Mouse (Mus musculus) limb, embryonic 12.5 days (tissue): ENCODE results near the gene Il17ra. TPM values are rescaled to one million over a fixed set of nuclear protein-coding genes. Genes with fewer than 3 reads are reported as not detected.

Source experiments
- ATAC-seq: fragments of 200-750 bp; cut with Nextera tagmentation; 2 replicates; pipeline ENCODE4 v1.8.0; 2017; ENCODE audit warnings: low read depth, moderate TSS enrichment; ENCODE audit not compliant: insufficient number of reproducible peaks, insufficient read depth, low FRiP score, low TSS enrichment
- H3K27ac ChIP-seq: fragments of 300-500 bp; sonication (generic); 2 replicates; pipeline ENCODE4 v1.5.1; 2016; ENCODE audit warnings: mild to moderate bottlenecking, moderate library complexity
- H3K27me3 ChIP-seq: fragments of 300-500 bp; sonication (generic); 2 replicates; pipeline ENCODE4 v1.6.1; 2016; ENCODE audit warnings: mild to moderate bottlenecking, moderate library complexity
- H3K36me3 ChIP-seq: fragments of 300-500 bp; sonication (generic); 2 replicates; pipeline ENCODE4 v1.6.1; 2016; ENCODE audit warnings: mild to moderate bottlenecking, moderate library complexity
- H3K4me1 ChIP-seq: fragments of 300-500 bp; sonication (generic); replicated peaks from 2 replicates; pipeline ENCODE4 v1.6.1; 2016
- H3K4me2 ChIP-seq: fragments of 300-500 bp; sonication (generic); 2 replicates; pipeline ENCODE4 v1.6.1; 2016; ENCODE audit warnings: mild to moderate bottlenecking, moderate library complexity
- H3K4me3 ChIP-seq: fragments of 300-500 bp; sonication (generic); replicated peaks from 2 replicates; pipeline ENCODE4 v1.5.1; 2016; ENCODE audit warnings: mild to moderate bottlenecking
- H3K9ac ChIP-seq: fragments of 300-500 bp; sonication (generic); replicated peaks from 2 replicates; pipeline ENCODE4 v1.6.1; 2016; ENCODE audit warnings: mild to moderate bottlenecking, moderate library complexity
- H3K9me3 ChIP-seq: fragments of 300-500 bp; sonication (generic); 2 replicates; pipeline ENCODE4 v1.6.1; 2016; ENCODE audit warnings: mild to moderate bottlenecking, moderate library complexity
- WGBS: fragments of 180-500 bp; shearing (Covaris S2); methylation state at CpG from one replicate; pipeline ENCODE4 v1.1.7; 2016; 5-methylcytosine and 5-hydroxymethylcytosine counted together
- polyA plus RNA-seq: library from polyadenylated mRNA; unstranded; fragments of >200 nt; fragmentation: Nextera tagmentation; extraction: Ambion mirVana; gene quantifications from 2 replicates; pipeline ENCODE4 v1.2.1, GENCODE M21; 2016

Il17ra gene
- 3.8 and 4.8 TPM in 2 replicates for polyA plus RNA-seq

GRCm38 (mm10) chr6:120463086-120463871, at the start of gene Il17ra:
TSS of gene Il17ra (plus strand) at chr6:120463247.
- peak; percentile 47 for ATAC-seq
- peak within 1 kb of the TSS; percentile 72 for H3K4me2 ChIP-seq
- H3K4me1 ChIP-seq = peaks cover 12% of the 10 kb centered on the region
- peak within 1 kb of the TSS; percentile 63 for H3K9ac ChIP-seq
- no peaks in the 10 kb centered on the region for H3K36me3 ChIP-seq
- WGBS = under 1% methylated on average over 86 of the region's 90 CpGs
- H3K27ac ChIP-seq = no peak within 1 kb of the TSS
- H3K9me3 ChIP-seq = no peaks in the 10 kb centered on the region
- H3K4me3 ChIP-seq = peak within 1 kb of the TSS; percentile 62
- H3K27me3 ChIP-seq = peaks cover 49% of the 10 kb centered on the region

DNA sequence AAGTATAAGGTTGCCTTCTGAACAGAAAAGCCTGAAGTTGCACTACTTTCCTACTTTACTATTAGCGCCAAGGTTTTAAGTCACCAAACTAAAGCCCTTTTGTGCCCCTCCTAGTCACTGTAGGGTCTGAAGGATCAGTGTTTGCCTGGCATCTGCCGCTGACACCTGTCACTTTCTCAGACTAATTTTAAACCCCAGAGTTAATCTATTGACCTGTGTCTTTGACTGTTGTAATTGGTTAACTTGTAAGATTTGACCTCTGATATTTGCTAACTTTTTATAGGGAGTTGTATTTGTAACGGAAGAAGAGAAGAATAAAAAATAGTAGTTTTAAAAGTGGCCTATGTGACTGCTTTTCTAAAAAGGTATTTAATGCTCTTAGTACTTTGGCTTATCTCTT, 24.9 kb upstream of the Il17ra start:
- 94% methylated on average over 3 of the region's 3 CpGs for WGBS
- no peak overlapping the region for H3K27ac ChIP-seq

DNA sequence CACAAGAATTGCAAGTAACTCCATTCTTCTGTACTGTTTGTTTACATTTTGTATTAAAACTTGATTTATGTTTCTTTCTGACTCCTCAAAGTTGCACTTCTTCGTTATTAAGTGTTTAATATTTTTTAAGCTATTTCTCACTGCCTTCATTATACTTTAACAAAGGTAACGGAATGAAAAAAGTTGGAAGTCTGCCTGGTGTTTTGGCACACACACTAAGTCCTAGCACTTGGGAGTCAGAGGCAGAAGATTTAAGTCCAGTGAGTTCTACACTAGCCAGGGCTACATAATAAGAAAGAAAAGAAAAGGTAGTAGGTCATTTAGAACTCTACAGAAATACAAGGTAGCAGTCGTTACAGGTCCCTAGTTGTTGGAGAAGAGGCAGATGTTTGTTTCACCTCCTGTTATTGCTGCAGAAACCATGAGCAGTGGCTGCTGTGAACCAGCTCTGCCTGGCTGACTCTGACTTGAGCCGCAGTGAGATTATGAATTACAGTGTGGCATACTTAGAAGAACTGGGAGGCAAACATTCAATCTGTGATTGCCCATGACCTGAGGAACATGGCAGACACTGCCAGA, 20.8 kb upstream of the Il17ra start:
- ATAC-seq = no peak
- Histone ChIP-seq H3K27ac (no peak overlapping the region), H3K9me3 (no peaks in the 10 kb centered on the region), H3K9ac (no peak overlapping the region), H3K4me2 (no peak overlapping the region), H3K4me3 (no peak overlapping the region), H3K27me3 (no peaks in the 10 kb centered on the region), H3K4me1 (no peaks in the 10 kb centered on the region), H3K36me3 (peaks cover 55% of the 10 kb centered on the region)
- 93% methylated on average over 4 of the region's 4 CpGs for WGBS

More for the DNA sequence above, 24.9 kb upstream of the Il17ra start:
- Histone ChIP-seq H3K4me1 (no peaks in the 10 kb centered on the region), H3K4me3 (no peak overlapping the region), H3K4me2 (no peak overlapping the region), H3K36me3 (peaks cover 68% of the 10 kb centered on the region), H3K9ac (no peak overlapping the region), H3K9me3 (no peaks in the 10 kb centered on the region), H3K27me3 (no peaks in the 10 kb centered on the region)
- ATAC-seq = no peak

- WGBS = 77% methylated on average over 14 of the region's 14 CpGs
- Histone ChIP-seq H3K27me3 (no peaks in the 10 kb centered on the region), H3K27ac (no peak overlapping the region), H3K4me1 (no peaks in the 10 kb centered on the region), H3K36me3 (peaks cover 50% of the 10 kb centered on the region), H3K9me3 (no peaks in the 10 kb centered on the region), H3K4me3 (no peak overlapping the region), H3K4me2 (no peak overlapping the region), H3K9ac (no peak overlapping the region)
- no peak for ATAC-seq
These were observed 19.4 kb upstream of the Il17ra start for GRCm38 (mm10) chr6:120443363-120444355.

- Histone ChIP-seq H3K27ac (no peak overlapping the region), H3K36me3 (peaks cover 1% of the 10 kb centered on the region; the same call in 1 of the 2 replicates), H3K27me3 (no peaks in the 10 kb centered on the region), H3K4me1 (peaks cover 8% of the 10 kb centered on the region; the same call in 1 of the 2 replicates), H3K4me2 (no peak overlapping the region), H3K4me3 (no peak overlapping the region), H3K9me3 (no peaks in the 10 kb centered on the region), H3K9ac (no peak overlapping the region)
- no peak for ATAC-seq
- 92% methylated on average over 3 of the region's 3 CpGs for WGBS
These were observed 12.8 kb upstream of the Il17ra start for GRCm38 (mm10) chr6:120450208-120450607.

DNA sequence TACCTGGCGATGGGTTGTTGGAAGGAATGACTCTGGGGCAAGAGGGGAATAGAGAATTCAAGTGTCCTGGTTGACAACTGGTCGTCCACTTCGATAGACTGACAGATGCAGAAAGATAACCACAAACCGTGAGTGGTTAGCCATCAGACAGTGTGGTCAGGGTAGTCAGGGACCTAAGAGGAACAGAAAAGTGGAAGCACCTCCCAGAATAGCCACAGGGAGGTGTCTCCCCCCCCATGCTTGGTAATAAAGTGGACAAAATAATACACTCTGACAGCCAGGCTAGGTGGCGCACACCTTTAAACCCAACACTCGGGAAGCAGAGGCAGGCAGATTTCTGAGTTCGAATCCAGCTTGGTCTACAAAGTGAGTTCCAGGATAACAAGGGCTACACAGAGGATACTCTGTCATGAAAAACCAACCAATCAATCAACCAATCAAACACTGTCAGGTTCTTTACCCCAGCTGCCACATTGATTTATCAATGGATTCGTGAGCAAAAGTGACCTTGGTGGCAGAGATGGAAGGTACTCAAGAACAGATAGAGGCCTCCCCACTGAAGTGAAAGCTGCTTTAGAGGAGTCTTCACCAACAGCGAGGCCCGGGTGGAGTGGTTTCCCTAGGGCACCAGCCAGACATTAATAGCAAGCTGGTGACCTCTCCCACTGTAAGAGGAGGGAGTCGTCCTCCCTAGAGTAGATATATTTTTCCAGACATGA, 10.5 kb upstream of the Il17ra start:
- no peaks in the 10 kb centered on the region for H3K36me3 ChIP-seq
- 91% methylated on average over 11 of the region's 11 CpGs for WGBS
- H3K4me1 ChIP-seq = peaks cover 8% of the 10 kb centered on the region; the same call in 1 of the 2 replicates
- no peak overlapping the region for H3K4me3 ChIP-seq
- H3K4me2 ChIP-seq = no peak overlapping the region
- H3K9me3 ChIP-seq = no peaks in the 10 kb centered on the region
- no peak overlapping the region for H3K9ac ChIP-seq
- H3K27me3 ChIP-seq = no peaks in the 10 kb centered on the region
- ATAC-seq = no peak
- no peak overlapping the region for H3K27ac ChIP-seq

GRCm38 (mm10) chr6:120453103-120453445, 10.0 kb upstream of the Il17ra start:
- no peak for ATAC-seq
- no peak overlapping the region for H3K4me2 ChIP-seq
- 89% methylated on average over 5 of the region's 5 CpGs for WGBS

DNA sequence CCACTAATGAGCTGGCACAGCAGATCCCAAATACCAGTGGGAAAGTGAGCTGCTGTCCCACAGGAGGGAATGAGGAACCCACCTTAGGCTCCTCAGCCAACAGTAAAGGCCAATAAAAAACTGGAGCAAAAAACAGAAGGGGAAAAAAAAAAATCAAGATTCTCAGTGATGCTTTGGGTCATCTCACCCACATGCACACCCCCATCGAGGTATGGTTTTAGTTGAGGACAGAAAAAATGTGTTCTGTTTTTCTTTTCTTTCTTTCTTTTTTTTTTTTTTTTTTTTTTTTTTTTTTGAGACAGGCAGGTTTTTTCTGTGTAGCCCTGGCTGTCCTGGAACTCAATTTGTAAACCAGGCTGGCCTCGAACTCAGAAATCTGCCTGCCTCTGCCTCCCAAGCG, 9.5 kb upstream of the Il17ra start:
- Histone ChIP-seq H3K27me3 (no peaks in the 10 kb centered on the region), H3K9me3 (no peaks in the 10 kb centered on the region), H3K4me2 (no peak overlapping the region), H3K36me3 (no peaks in the 10 kb centered on the region), H3K4me3 (no peak overlapping the region), H3K9ac (no peak overlapping the region), H3K27ac (no peak overlapping the region), H3K4me1 (peaks cover 8% of the 10 kb centered on the region; the same call in 1 of the 2 replicates)
- no peak for ATAC-seq
- 94% methylated on average over 3 of the region's 3 CpGs for WGBS

More at GRCm38 (mm10) chr6:120453103-120453445, 10.0 kb upstream of the Il17ra start:
- no peaks in the 10 kb centered on the region for H3K36me3 ChIP-seq
- peaks cover 8% of the 10 kb centered on the region; the same call in 1 of the 2 replicates for H3K4me1 ChIP-seq
- H3K9me3 ChIP-seq = no peaks in the 10 kb centered on the region
- H3K27me3 ChIP-seq = no peaks in the 10 kb centered on the region
- H3K4me3 ChIP-seq = no peak overlapping the region
- no peak overlapping the region for H3K27ac ChIP-seq
- H3K9ac ChIP-seq = no peak overlapping the region

DNA sequence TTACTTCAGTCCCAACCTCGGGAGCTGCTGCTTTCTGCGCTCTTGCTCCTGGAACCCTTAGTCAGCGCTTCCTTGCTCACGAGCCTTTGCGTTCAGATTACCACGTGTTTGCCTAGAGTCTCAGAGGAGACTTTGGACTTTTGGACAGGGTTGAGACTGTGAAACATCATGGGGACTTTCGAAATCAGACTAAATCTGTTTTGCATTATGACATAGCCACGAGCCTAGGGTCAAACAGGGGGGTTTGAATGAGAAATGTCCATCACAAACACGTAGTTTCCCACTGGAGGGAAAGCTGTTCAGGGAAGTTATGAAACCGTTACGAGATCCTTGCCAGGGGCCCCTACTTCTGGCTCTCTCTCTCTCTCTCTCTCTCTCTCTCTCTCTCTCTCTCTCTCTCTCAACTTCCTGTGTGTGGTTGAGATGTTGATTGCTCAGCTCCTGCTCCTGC, 8.4 kb upstream of the Il17ra start:
- H3K36me3 ChIP-seq = no peaks in the 10 kb centered on the region
- peaks cover 8% of the 10 kb centered on the region; the same call in 1 of the 2 replicates for H3K4me1 ChIP-seq
- WGBS = 37% methylated on average over 11 of the region's 11 CpGs
- no peaks in the 10 kb centered on the region for H3K27me3 ChIP-seq
- no peaks in the 10 kb centered on the region for H3K9me3 ChIP-seq
- no peak overlapping the region for H3K27ac ChIP-seq
- H3K9ac ChIP-seq = no peak overlapping the region
- no peak for ATAC-seq
- H3K4me3 ChIP-seq = no peak overlapping the region
- H3K4me2 ChIP-seq = no peak overlapping the region

GRCm38 (mm10) chr6:120457074-120457473, 6.0 kb upstream of the Il17ra start:
- no peak for ATAC-seq
- no peaks in the 10 kb centered on the region for H3K36me3 ChIP-seq
- 68% methylated on average over 7 of the region's 7 CpGs for WGBS
- no peaks in the 10 kb centered on the region for H3K9me3 ChIP-seq
- no peak overlapping the region for H3K27ac ChIP-seq
- H3K4me2 ChIP-seq = no peak overlapping the region
- H3K9ac ChIP-seq = no peak overlapping the region
- peaks cover 8% of the 10 kb centered on the region; the same call in 1 of the 2 replicates for H3K4me1 ChIP-seq
- peaks cover 14% of the 10 kb centered on the region for H3K27me3 ChIP-seq
- H3K4me3 ChIP-seq = no peak overlapping the region
